ENCODE assay signal across 18 mouse cellular contexts in genomic region chr9:78735519-78735918, GRCm38 (mm10).
"Had no signal": no experiment of that assay in that cellular context is flagged by ENCODE, and none has a peak within 500 bp of the region (broad histone marks: within the 10 kb centered on the region; RNA-seq: fewer than 3 reads in every experiment).

No protein-coding gene starts in this region.

- H3K9ac ChIP-seq: liver, embryonic 15.5 days; midbrain, embryonic 15.5 days; neural tube, embryonic 12.5 days had no signal

- H3K9me3 ChIP-seq: liver, embryonic 15.5 days; megakaryocyte, embryonic 14.5 days; midbrain, embryonic 15.5 days; neural tube, embryonic 12.5 days had no signal

- DNase-seq: kidney, adult 11 months; kidney, adult 9 months; kidney, postnatal 36 days; layer of hippocampus, adult 9-11 months; layer of hippocampus, postnatal 36 days; left cerebral cortex, postnatal 4 days; retina, postnatal 1 day; thymus, adult 18-20 months; thymus, postnatal 14 days had no signal

- H3K4me2 ChIP-seq: liver, embryonic 11.5 days; liver, embryonic 15.5 days; midbrain, embryonic 11.5 days; midbrain, embryonic 15.5 days; neural tube, embryonic 12.5 days had no signal

- H3K4me3 ChIP-seq: liver, embryonic 15.5 days; megakaryocyte, embryonic 14.5 days; midbrain, embryonic 15.5 days; neural tube, embryonic 12.5 days had no signal

- ATAC-seq: hindbrain, embryonic 16.5 days; midbrain, embryonic 15.5 days had no signal

- H3K36me3 ChIP-seq: liver, embryonic 15.5 days; midbrain, embryonic 15.5 days; neural tube, embryonic 12.5 days had no signal

- H3K27ac ChIP-seq: kidney, postnatal 0 days; liver, embryonic 15.5 days; macrophage; midbrain, embryonic 15.5 days; neural tube, embryonic 12.5 days had no signal

- H3K4me1 ChIP-seq: liver, embryonic 15.5 days; megakaryocyte, embryonic 14.5 days; midbrain, embryonic 15.5 days; neural tube, embryonic 12.5 days had no signal

- H3K27me3 ChIP-seq: liver, embryonic 15.5 days; megakaryocyte, embryonic 14.5 days; midbrain, embryonic 15.5 days; neural tube, embryonic 12.5 days had no signal
